Mouse (Mus musculus): ENCODE results near the gene Txndc5. TPM values are rescaled to one million over a fixed set of nuclear protein-coding genes. Genes with fewer than 3 reads are reported as not detected.

Gene Txndc5
- polyA plus RNA-seq, 1 experiment: 41.8 TPM

DNA sequence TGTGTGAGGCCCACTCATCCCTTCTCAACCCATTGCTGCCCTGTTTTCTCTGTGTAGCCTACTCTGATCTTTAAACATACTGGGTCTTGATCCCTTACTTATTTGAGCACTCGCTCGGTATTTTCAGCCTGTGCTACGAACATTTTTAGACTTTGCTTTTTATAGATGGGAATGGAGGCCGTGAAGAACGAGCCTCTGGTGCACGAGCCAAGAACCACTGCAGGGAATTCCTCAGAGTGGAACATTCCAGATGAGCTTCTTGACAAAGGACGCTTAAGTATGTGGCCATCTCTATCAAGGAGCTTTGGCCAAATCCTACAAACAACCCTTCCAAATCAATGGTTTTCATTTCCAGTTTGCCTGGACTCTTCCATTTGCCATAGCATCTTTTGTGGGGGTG is 47.6 kb downstream of the Txndc5 start:
- no peak overlapping the region for H3K4me3 ChIP-seq (replicated peaks; ENCODE audit: insufficient read depth, low read depth, low read length)
- H3K4me1 ChIP-seq (ENCODE audit: control insufficient read depth, insufficient read depth, low read length): peaks cover 6% of the 10 kb centered on the region; the same call in 1 of the 2 replicates
- no peak for DNase-seq
- 83% methylated on average over 7 of the region's 7 CpGs for WGBS
- H3K27me3 ChIP-seq (ENCODE audit: control insufficient read depth, insufficient read depth, low read length): no peaks in the 10 kb centered on the region
- TF ChIP-seq CTCF (IDR thresholded peaks at IDR 0.05; ENCODE audit: borderline replicate concordance, insufficient read depth, low read depth, low read length): no peak
- no peak for TF ChIP-seq POLR2A (IDR thresholded peaks at IDR 0.05; ENCODE audit: borderline replicate concordance, insufficient read depth, low read length)
- H3K27ac ChIP-seq (ENCODE audit: insufficient read depth, low read length): no peak overlapping the region

DNA sequence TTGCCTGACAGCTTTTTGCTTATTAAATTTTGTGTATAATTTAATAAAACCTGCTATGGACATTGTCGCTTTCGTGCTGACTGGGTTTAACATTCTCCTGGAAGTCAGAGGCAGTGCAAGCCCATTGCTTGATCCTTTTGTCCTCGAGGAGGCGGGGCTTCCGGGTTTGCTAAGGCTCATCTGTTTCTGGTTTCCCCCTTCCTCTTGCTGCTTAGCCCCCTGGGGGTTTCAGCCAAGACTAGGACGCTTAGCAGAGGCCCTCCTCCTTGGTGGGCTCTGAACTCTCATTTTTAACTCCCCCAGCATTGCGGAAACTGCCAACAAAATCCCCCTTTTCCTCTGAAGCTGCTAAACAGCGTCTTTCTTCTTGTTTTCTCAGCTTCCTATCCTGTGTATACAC is 51.7 kb downstream of the Txndc5 start:
- Histone ChIP-seq H3K27ac (ENCODE audit: insufficient read depth, low read length) (no peak overlapping the region), H3K4me1 (ENCODE audit: control insufficient read depth, insufficient read depth, low read length) (no peaks in the 10 kb centered on the region), H3K27me3 (ENCODE audit: control insufficient read depth, insufficient read depth, low read length) (no peaks in the 10 kb centered on the region), H3K4me3 (replicated peaks; ENCODE audit: insufficient read depth, low read depth, low read length) (no peak overlapping the region)
- TF ChIP-seq POLR2A (IDR thresholded peaks at IDR 0.05; ENCODE audit: borderline replicate concordance, insufficient read depth, low read length) (no peak), CTCF (IDR thresholded peaks at IDR 0.05; ENCODE audit: borderline replicate concordance, insufficient read depth, low read depth, low read length) (no peak)
- 41% methylated on average over 8 of the region's 8 CpGs for WGBS
- DNase-seq: no peak

- 89% methylated on average over 6 of the region's 6 CpGs for WGBS
- no peak overlapping the region for H3K27ac ChIP-seq (ENCODE audit: insufficient read depth, low read length)
- no peak overlapping the region for H3K4me3 ChIP-seq (replicated peaks; ENCODE audit: insufficient read depth, low read depth, low read length)
- no peak for TF ChIP-seq CTCF (IDR thresholded peaks at IDR 0.05; ENCODE audit: borderline replicate concordance, insufficient read depth, low read depth, low read length)
- no peak for TF ChIP-seq POLR2A (IDR thresholded peaks at IDR 0.05; ENCODE audit: borderline replicate concordance, insufficient read depth, low read length)
- no peak for DNase-seq
- H3K4me1 ChIP-seq (ENCODE audit: control insufficient read depth, insufficient read depth, low read length): no peaks in the 10 kb centered on the region
- no peaks in the 10 kb centered on the region for H3K27me3 ChIP-seq (ENCODE audit: control insufficient read depth, insufficient read depth, low read length)
These were observed 55.1 kb downstream of the Txndc5 start for GRCm38 (mm10) chr13:38473497-38473896.

- peak in 1 of 2 experiments; percentile 9 for DNase-seq
- Histone ChIP-seq H3K27ac (ENCODE audit: insufficient read depth, low read length) (no peak overlapping the region), H3K4me3 (replicated peaks; ENCODE audit: insufficient read depth, low read depth, low read length) (no peak overlapping the region), H3K4me1 (ENCODE audit: control insufficient read depth, insufficient read depth, low read length) (no peaks in the 10 kb centered on the region), H3K27me3 (ENCODE audit: control insufficient read depth, insufficient read depth, low read length) (no peaks in the 10 kb centered on the region)
- 26% methylated on average over 4 of the region's 4 CpGs for WGBS
- TF ChIP-seq CTCF (IDR thresholded peaks at IDR 0.05; ENCODE audit: borderline replicate concordance, insufficient read depth, low read depth, low read length) (no peak), POLR2A (IDR thresholded peaks at IDR 0.05; ENCODE audit: borderline replicate concordance, insufficient read depth, low read length) (no peak)
These were observed 56.0 kb downstream of the Txndc5 start for GRCm38 (mm10) chr13:38472636-38473035.

GRCm38 (mm10) chr13:38470882-38471281 is 57.7 kb downstream of the Txndc5 start:
- Histone ChIP-seq H3K27me3 (ENCODE audit: control insufficient read depth, insufficient read depth, low read length) (no peaks in the 10 kb centered on the region), H3K27ac (ENCODE audit: insufficient read depth, low read length) (no peak overlapping the region), H3K4me1 (ENCODE audit: control insufficient read depth, insufficient read depth, low read length) (no peaks in the 10 kb centered on the region), H3K4me3 (replicated peaks; ENCODE audit: insufficient read depth, low read depth, low read length) (no peak overlapping the region)
- TF ChIP-seq POLR2A (IDR thresholded peaks at IDR 0.05; ENCODE audit: borderline replicate concordance, insufficient read depth, low read length) (no peak), CTCF (IDR thresholded peaks at IDR 0.05; ENCODE audit: borderline replicate concordance, insufficient read depth, low read depth, low read length) (no peak)
- 63% methylated on average over 5 of the region's 5 CpGs for WGBS
- DNase-seq: no peak

DNA sequence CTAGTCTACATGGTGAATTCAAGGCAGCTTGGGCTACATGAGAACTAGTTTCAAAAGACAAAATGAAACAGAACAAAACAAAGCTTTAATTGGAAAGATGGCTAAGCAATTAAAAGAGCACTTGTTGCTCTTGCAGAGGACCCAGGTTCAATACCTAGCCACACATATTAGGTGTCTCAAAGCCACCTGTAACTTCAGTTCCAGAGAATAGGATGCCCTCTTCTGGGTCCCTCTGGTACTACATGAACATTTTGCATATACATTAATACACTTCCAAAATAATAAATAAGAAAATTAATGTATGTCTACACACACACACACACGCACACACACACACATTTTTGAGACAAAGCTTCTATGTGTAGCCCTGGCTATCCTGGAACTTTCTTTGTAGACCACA is 65.2 kb downstream of the Txndc5 start:
- 84% methylated on average over 1 of the region's 1 CpGs for WGBS
- Histone ChIP-seq H3K27ac (ENCODE audit: insufficient read depth, low read length) (no peak overlapping the region), H3K27me3 (ENCODE audit: control insufficient read depth, insufficient read depth, low read length) (no peaks in the 10 kb centered on the region), H3K4me1 (ENCODE audit: control insufficient read depth, insufficient read depth, low read length) (no peaks in the 10 kb centered on the region), H3K4me3 (replicated peaks; ENCODE audit: insufficient read depth, low read depth, low read length) (no peak overlapping the region)
- TF ChIP-seq CTCF (IDR thresholded peaks at IDR 0.05; ENCODE audit: borderline replicate concordance, insufficient read depth, low read depth, low read length) (no peak), POLR2A (IDR thresholded peaks at IDR 0.05; ENCODE audit: borderline replicate concordance, insufficient read depth, low read length) (no peak)
- no peak for DNase-seq

GRCm38 (mm10) chr13:38451446-38451845 is 77.2 kb downstream of the Txndc5 start:
- DNase-seq: no peak
- no peaks in the 10 kb centered on the region for H3K27me3 ChIP-seq (ENCODE audit: control insufficient read depth, insufficient read depth, low read length)
- 64% methylated on average over 5 of the region's 5 CpGs for WGBS
- H3K4me1 ChIP-seq (ENCODE audit: control insufficient read depth, insufficient read depth, low read length): no peaks in the 10 kb centered on the region
- no peak for TF ChIP-seq CTCF (IDR thresholded peaks at IDR 0.05; ENCODE audit: borderline replicate concordance, insufficient read depth, low read depth, low read length)
- TF ChIP-seq POLR2A (IDR thresholded peaks at IDR 0.05; ENCODE audit: borderline replicate concordance, insufficient read depth, low read length): no peak
- no peak overlapping the region for H3K27ac ChIP-seq (ENCODE audit: insufficient read depth, low read length)
- H3K4me3 ChIP-seq (replicated peaks; ENCODE audit: insufficient read depth, low read depth, low read length): no peak overlapping the region

Other genes with a start within 250 kb of the Txndc5 start
- 6.4 and 9.5 TPM in 2 replicates for gene Bmp6, start 183.7 kb downstream of the Txndc5 start, polyA plus RNA-seq (2012; rRNA removed)
- gene Bloc1s5, start 106.3 kb upstream of the Txndc5 start, polyA plus RNA-seq (2012; rRNA removed): 11.2 and 11.3 TPM in 2 replicates
- gene Eef1e1, start 130.2 kb upstream of the Txndc5 start, polyA plus RNA-seq (2012; rRNA removed): 18.3 and 21.5 TPM in 2 replicates